20 mouse cellular contexts compared by ENCODE assay signal in genomic region chr16:31062918-31063317, GRCm38 (mm10).
"Had no signal": no experiment of that assay in that cellular context is flagged by ENCODE, and none has a peak within 500 bp of the region (broad histone marks: within the 10 kb centered on the region; RNA-seq: fewer than 3 reads in every experiment).

No protein-coding gene starts in this region.

- DNase-seq: liver, postnatal 0 days; lung, embryonic 14.5 days; lung, postnatal 10 days; lung, postnatal 4 days; midbrain, embryonic 14.5 days; retina, postnatal 1 day; right cerebral cortex, adult 18-20 months; right cerebral cortex, postnatal 25 days; right cerebral cortex, postnatal 4 days; spleen, adult 18-20 months; thymus, adult 18-20 months; thymus, postnatal 25 days; thymus, postnatal 4 days had no signal

- H3K27me3 ChIP-seq: liver, embryonic 15.5 days; midbrain, embryonic 12.5 days; neural tube, embryonic 13.5 days; neural tube, embryonic 15.5 days had no signal

- H3K4me2 ChIP-seq: liver, embryonic 15.5 days; lung, embryonic 14.5 days; midbrain, embryonic 12.5 days; neural tube, embryonic 13.5 days; neural tube, embryonic 15.5 days had no signal

- H3K9me3 ChIP-seq: liver, embryonic 15.5 days; midbrain, embryonic 10.5 days; midbrain, embryonic 12.5 days; neural tube, embryonic 13.5 days; neural tube, embryonic 15.5 days had no signal

- H3K4me3 ChIP-seq: liver, embryonic 15.5 days; midbrain, embryonic 10.5 days; midbrain, embryonic 12.5 days; myocyte; neural tube, embryonic 13.5 days; neural tube, embryonic 15.5 days had no signal

- H3K36me3 ChIP-seq: liver, embryonic 15.5 days; midbrain, embryonic 10.5 days; midbrain, embryonic 12.5 days; neural tube, embryonic 13.5 days; neural tube, embryonic 15.5 days had no signal

- H3K27ac ChIP-seq: liver, embryonic 15.5 days; midbrain, embryonic 10.5 days; midbrain, embryonic 12.5 days; neural tube, embryonic 13.5 days; neural tube, embryonic 15.5 days had no signal

- ATAC-seq: liver, postnatal 0 days; midbrain, embryonic 16.5 days had no signal

- H3K9ac ChIP-seq: liver, embryonic 15.5 days; liver, postnatal 0 days; lung, embryonic 14.5 days; midbrain, embryonic 12.5 days; neural tube, embryonic 13.5 days; neural tube, embryonic 15.5 days had no signal
